Mouse (Mus musculus) intestine, embryonic 14.5 days (tissue): ENCODE results near the gene Wdr53. TPM values are rescaled to one million over a fixed set of nuclear protein-coding genes. Genes with fewer than 3 reads are reported as not detected.
"Not testable (repeated sequence)": the region's sequence is repeated elsewhere in the genome, so short reads cannot be mapped to it uniquely, and the experiment has no call there.

Experiments used
- ATAC-seq: fragments of 200-750 bp; cut with Nextera tagmentation; replicated peaks from 2 replicates; pipeline ENCODE4 v1.8.0; 2017; ENCODE audit warnings: low read depth, moderate number of reproducible peaks, moderate TSS enrichment, moderate library complexity; ENCODE audit not compliant: low FRiP score, low TSS enrichment
- DNase-seq: peaks from one replicate; pipeline ENCODE4 v3.0.0-alpha.2; 2018; ENCODE audit warnings: low spot score
- H3K27ac ChIP-seq: fragments of 300-500 bp; sonication (generic); 2 replicates; pipeline ENCODE4 v1.5.1; 2014; ENCODE audit warnings: low read depth, mild to moderate bottlenecking, control low read depth
- H3K27me3 ChIP-seq: fragments of 300-500 bp; sonication (generic); replicated peaks from 2 replicates; pipeline ENCODE4 v1.6.1; 2014; ENCODE audit warnings: low read length, control low read depth; ENCODE audit not compliant: control insufficient read depth, insufficient read depth
- H3K36me3 ChIP-seq: fragments of 300-500 bp; sonication (generic); 2 replicates; pipeline ENCODE4 v1.6.1; 2014; ENCODE audit warnings: low read length, control low read depth; ENCODE audit not compliant: control insufficient read depth, insufficient read depth
- H3K4me1 ChIP-seq: fragments of 300-500 bp; sonication (generic); replicated peaks from 2 replicates; pipeline ENCODE4 v1.6.1; 2014; ENCODE audit warnings: low read length, control low read depth, mixed read lengths; ENCODE audit not compliant: control insufficient read depth, insufficient read depth
- H3K4me2 ChIP-seq: fragments of 300-500 bp; sonication (generic); 2 replicates; pipeline ENCODE4 v1.6.1; 2014; ENCODE audit warnings: low read length
- H3K4me3 ChIP-seq: fragments of 300-500 bp; sonication (generic); 2 replicates; pipeline ENCODE4 v1.5.1; 2014; ENCODE audit warnings: low read depth, low read length, control low read depth, mixed read lengths
- H3K9ac ChIP-seq: fragments of 300-500 bp; sonication (generic); 2 replicates; pipeline ENCODE4 v1.6.1; 2014; ENCODE audit warnings: mild to moderate bottlenecking, low read length
- H3K9me3 ChIP-seq: fragments of 300-500 bp; sonication (generic); 2 replicates; pipeline ENCODE4 v1.6.1; 2016; ENCODE audit warnings: low read length, control low read depth; ENCODE audit not compliant: control insufficient read depth
- WGBS: fragments of 180-500 bp; shearing (Covaris S2); extraction: QIAGEN DNeasy Blood & Tissue Kit; methylation state at CpG from one replicate; pipeline ENCODE4 v1.1.7; 2014; 5-methylcytosine and 5-hydroxymethylcytosine counted together
- microRNA counts: library from miRNA; unstranded; fragments of <30 nt; microRNA quantifications from one replicate; lab custom pipeline; 2016
- microRNA-seq: library from miRNA; unstranded; fragments of <30 nt; microRNA quantifications from one replicate; pipeline ENCODE4, GENCODE M21; 2016
- polyA plus RNA-seq: library from polyadenylated mRNA; unstranded; fragments of >200 nt; fragmentation: Nextera tagmentation; extraction: Ambion mirVana; gene quantifications from 2 replicates; pipeline ENCODE4 v1.2.1, GENCODE M21; 2014

Gene Wdr53
- polyA plus RNA-seq, 1 experiment from 2014 or later: 20.4 TPM

GRCm38 (mm10) chr16:32299617-32300016, 52.6 kb downstream of the Wdr53 start:
- WGBS: 96% methylated on average over 4 of the region's 4 CpGs
- H3K9ac ChIP-seq, H3K27ac ChIP-seq, H3K4me2 ChIP-seq, ATAC-seq, H3K9me3 ChIP-seq, H3K4me3 ChIP-seq, H3K4me1 ChIP-seq, H3K27me3 ChIP-seq, DNase-seq: not testable (repeated sequence)
- H3K36me3 ChIP-seq: peaks cover 45% of the 10 kb centered on the region

- Histone ChIP-seq H3K27ac (no peak overlapping the region), H3K9me3 (no peaks in the 10 kb centered on the region), H3K27me3 (no peaks in the 10 kb centered on the region), H3K36me3 (peaks cover 21% of the 10 kb centered on the region), H3K4me3 (no peak overlapping the region), H3K4me2 (no peak overlapping the region), H3K9ac (no peak overlapping the region), H3K4me1 (no peaks in the 10 kb centered on the region)
- 50% methylated on average over 1 of the region's 1 CpGs for WGBS
- ATAC-seq (no peak), DNase-seq (no peak)
Observed at GRCm38 (mm10) chr16:32303046-32303445, 56.0 kb downstream of the Wdr53 start.

GRCm38 (mm10) chr16:32303886-32304285, 56.9 kb downstream of the Wdr53 start:
- WGBS: 96% methylated on average over 7 of the region's 7 CpGs
- no peak for ATAC-seq

More at GRCm38 (mm10) chr16:32303886-32304285, 56.9 kb downstream of the Wdr53 start:
- Histone ChIP-seq H3K4me2 (no peak overlapping the region), H3K9me3 (no peaks in the 10 kb centered on the region), H3K36me3 (peaks cover 13% of the 10 kb centered on the region), H3K27me3 (no peaks in the 10 kb centered on the region), H3K9ac (no peak overlapping the region), H3K4me3 (no peak overlapping the region), H3K27ac (no peak overlapping the region), H3K4me1 (no peaks in the 10 kb centered on the region)
- DNase-seq: no peak

MicroRNAs within 50 kb of the gene (microRNA counts, 519-probe panel; counts per million panel counts)
- not detected for microRNA mmu-miR-1946a (lab: Ali Mortazavi, UCI)

Small RNAs within 50 kb of the gene (microRNA-seq; reads per million reads assigned to microRNA genes)
- gene Mir1946a: not detected

Other genes with a start within 250 kb of the Wdr53 start
- gene Senp5, start 243.9 kb upstream of the Wdr53 start, polyA plus RNA-seq: 9.0 and 10.5 TPM in 2 replicates
- 41.4 and 42.4 TPM in 2 replicates for gene Pak2, start 167.9 kb upstream of the Wdr53 start, polyA plus RNA-seq
- 119 and 122 TPM in 2 replicates for gene Pigx, start 147.5 kb upstream of the Wdr53 start, polyA plus RNA-seq
- 24.1 and 31.9 TPM in 2 replicates for gene Cep19, start 147.4 kb upstream of the Wdr53 start, polyA plus RNA-seq
- gene Nrros, start 81.6 kb upstream of the Wdr53 start, polyA plus RNA-seq: 15.7 and 17.3 TPM in 2 replicates
- gene Bex6, start 67.4 kb upstream of the Wdr53 start, polyA plus RNA-seq: not detected in 2 replicates
- gene Fbxo45, start 69 bp upstream of the Wdr53 start, polyA plus RNA-seq: 9.2 and 10.2 TPM in 2 replicates
- not detected in 2 replicates for gene Smco1, start 24.2 kb downstream of the Wdr53 start, polyA plus RNA-seq
- 25.0 and 26.2 TPM in 2 replicates for gene Rnf168, start 30.2 kb downstream of the Wdr53 start, polyA plus RNA-seq
- gene Ubxn7, start 85.0 kb downstream of the Wdr53 start, polyA plus RNA-seq: 18.8 and 20.8 TPM in 2 replicates
- gene Tm4sf19, start 153.3 kb downstream of the Wdr53 start, polyA plus RNA-seq: not detected in 2 replicates
- gene Tctex1d2, start 172.5 kb downstream of the Wdr53 start, polyA plus RNA-seq: 43.0 and 43.9 TPM in 2 replicates
- gene Pcyt1a, start 183.7 kb downstream of the Wdr53 start, polyA plus RNA-seq: 45.0 and 51.1 TPM in 2 replicates
- 42.2 and 46.0 TPM in 2 replicates for gene Slc51a, start 240.7 kb downstream of the Wdr53 start, polyA plus RNA-seq
- 0.20 TPM in 1 of 2 replicates, not detected in the other for gene Zdhhc19, start 249.0 kb downstream of the Wdr53 start, polyA plus RNA-seq